Mouse (Mus musculus) liver, adult 10 weeks (tissue): Measurements from ENCODE around the gene Soat1. TPM values are rescaled to one million over a fixed set of nuclear protein-coding genes. Genes with fewer than 3 reads are reported as not detected.

Experiments
- polyA plus RNA-seq: library from polyadenylated mRNA; stranded (reverse); fragments of 350-450 nt; fragmentation: Illumina TruSeq; extraction: RNeasy Lipid Tissue Mini Kit (QIAGEN cat#74804); gene quantifications from one replicate; pipeline ENCODE4 v1.2.3, GENCODE M21; 2014; ENCODE audit warnings: low read depth, low replicate concordance

The Soat1 gene
- polyA plus RNA-seq = 3.0 TPM

DNA sequence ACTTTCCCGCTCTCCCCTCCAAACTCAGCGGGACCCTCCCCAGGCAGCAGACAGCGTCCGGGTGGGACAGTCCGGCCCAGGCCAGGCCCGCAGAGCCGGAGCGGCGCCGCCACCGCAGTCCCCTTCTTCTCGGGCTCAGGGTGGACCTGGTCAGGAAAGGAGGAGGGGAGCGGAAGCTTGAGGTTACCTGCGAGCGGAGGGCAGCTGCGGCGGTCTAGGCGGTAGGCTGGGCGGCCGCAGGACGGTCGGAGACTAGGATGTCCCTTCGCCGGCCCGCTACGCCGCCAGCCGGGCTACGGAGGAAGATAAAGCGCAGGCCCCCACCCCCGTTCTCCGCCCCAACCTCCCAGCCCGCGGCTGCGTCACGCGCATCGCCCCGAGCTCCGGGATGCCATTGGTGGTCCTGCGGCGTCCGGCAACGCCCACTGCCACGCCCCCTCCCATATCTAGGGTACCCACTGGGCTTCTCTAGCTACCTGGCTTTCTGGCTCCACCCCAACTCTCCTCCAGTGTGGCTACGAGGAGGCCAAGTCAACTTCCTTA is at the start of gene Soat1:
Soat1 (minus strand) TSS at position 371 of the 543 bp plus-strand sequence.

DNA sequence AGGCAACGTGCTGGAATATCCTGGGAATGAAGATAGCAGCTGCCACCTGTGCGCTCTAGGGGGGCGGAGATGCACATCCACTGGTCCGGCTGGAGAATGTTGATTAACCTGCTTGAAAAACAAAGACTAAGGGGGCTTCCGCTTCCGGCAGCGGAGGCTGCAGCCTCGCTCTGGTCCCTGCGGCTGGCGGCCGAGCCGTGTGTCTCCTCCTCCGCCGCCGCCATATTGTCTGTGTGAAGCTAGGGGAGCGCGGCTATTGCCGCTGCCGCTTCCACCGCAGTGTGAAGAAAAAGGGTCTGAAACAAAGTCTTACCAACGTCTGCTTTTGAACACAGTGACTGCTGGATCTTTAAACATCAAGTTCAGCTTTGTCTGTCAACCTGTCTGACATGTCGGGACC is 49.7 kb upstream of the Soat1 start, which contains the start of gene Gm10031:
Gm10031 (plus strand) TSS at position 171 of the 400 bp plus-strand sequence.

DNA sequence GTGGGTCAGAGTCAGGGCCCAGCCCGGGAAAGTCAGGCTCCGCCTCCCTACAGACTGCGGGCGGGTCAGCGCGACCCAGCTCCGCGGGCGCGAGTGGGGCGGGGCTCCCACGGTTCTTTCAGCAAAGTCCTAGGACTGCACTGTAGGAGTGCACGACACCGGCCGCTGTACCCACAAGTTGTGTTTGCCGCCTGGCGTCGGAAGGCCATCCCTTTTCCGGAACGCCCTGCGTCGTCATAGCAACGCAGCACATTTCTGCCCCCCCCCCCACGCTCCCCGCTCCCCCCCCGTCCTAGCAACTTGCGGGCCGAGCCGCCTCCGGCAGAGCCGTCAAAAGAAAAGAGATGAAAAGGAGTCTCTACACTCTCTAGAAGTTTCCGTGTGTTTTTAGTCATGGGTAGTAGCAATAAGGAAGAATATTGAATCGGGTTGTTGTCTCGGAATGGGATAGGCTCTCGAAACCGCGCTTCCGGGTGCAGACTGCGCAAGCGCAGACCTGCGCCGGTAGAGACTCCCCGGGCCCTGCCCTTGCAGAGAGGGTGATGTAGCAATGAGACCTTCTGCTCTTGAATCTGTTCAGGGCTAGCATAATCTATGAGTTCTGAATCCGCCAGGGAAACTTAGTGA is 53.3 kb downstream of the Soat1 start, which contains the start of gene Axdnd1:
Axdnd1 (minus strand) TSS at position 489 of the 627 bp plus-strand sequence.

Other genes starting within 250 kb of the Soat1 start
- gene Tdrd5, start 170.7 kb downstream of the Soat1 start, polyA plus RNA-seq = not detected
- not detected for gene Nphs2, start 163.6 kb downstream of the Soat1 start, polyA plus RNA-seq
- 8.8 TPM for gene Gm2000, start 108.3 kb downstream of the Soat1 start, polyA plus RNA-seq
- not detected for gene Axdnd1, start 53.2 kb downstream of the Soat1 start, polyA plus RNA-seq
- 2.7 TPM for gene Gm10031, start 49.7 kb upstream of the Soat1 start, polyA plus RNA-seq
- gene Abl2, start 84.5 kb upstream of the Soat1 start, polyA plus RNA-seq = 2.0 TPM
- gene Tor3a, start 200.0 kb upstream of the Soat1 start, polyA plus RNA-seq = 2.9 TPM
- gene Fam20b, start 244.8 kb upstream of the Soat1 start, polyA plus RNA-seq = 12.6 TPM